Mouse (Mus musculus) liver, adult (tissue): ENCODE data around the gene Tmem200a.

Source experiments
- GATA4 ChIP-seq: IDR thresholded peaks from 2 replicates; pipeline ENCODE4 v1.6.1; 2014; ENCODE audit warnings: mild to moderate bottlenecking, low read length; ENCODE audit not compliant: insufficient replicate concordance

The Tmem200a gene

DNA sequence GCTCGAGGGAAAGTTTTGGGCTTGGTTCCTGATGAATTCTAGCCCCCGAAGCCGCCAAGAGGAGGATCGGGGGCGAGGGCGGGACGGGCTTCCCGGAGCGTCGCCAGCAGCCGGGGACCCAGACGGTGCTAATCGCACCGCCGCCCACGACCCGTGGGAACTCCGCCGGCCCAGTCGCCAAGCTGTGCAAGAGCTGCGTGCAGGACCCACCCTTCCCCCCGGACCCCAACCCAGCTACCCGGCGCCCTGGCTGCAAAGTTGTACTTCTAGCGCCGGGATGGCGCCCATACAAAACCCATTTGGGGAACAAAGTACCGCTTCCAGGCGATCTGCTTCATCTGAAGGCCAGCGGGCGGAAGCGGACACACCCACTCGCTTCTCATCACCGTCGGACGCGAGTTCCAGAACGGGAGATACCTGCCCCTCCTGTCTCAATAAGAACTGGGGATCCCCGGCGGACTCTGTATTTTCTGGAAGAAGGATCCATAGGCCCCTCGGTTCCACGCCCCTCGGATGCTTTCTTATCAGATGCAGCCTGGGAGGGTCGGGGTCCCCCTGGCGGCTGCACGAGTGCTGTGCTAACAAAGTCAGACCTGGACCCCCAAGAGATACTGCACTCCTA is at the start of gene Tmem200a:
Gene Tmem200a, minus strand, starts transcription at position 532 of the 622 bp plus-strand sequence.
- no peak for TF ChIP-seq GATA4

GRCm38 (mm10) chr10:26119822-26120183 is 41.0 kb upstream of the Tmem200a start:
- no peak for TF ChIP-seq GATA4

DNA sequence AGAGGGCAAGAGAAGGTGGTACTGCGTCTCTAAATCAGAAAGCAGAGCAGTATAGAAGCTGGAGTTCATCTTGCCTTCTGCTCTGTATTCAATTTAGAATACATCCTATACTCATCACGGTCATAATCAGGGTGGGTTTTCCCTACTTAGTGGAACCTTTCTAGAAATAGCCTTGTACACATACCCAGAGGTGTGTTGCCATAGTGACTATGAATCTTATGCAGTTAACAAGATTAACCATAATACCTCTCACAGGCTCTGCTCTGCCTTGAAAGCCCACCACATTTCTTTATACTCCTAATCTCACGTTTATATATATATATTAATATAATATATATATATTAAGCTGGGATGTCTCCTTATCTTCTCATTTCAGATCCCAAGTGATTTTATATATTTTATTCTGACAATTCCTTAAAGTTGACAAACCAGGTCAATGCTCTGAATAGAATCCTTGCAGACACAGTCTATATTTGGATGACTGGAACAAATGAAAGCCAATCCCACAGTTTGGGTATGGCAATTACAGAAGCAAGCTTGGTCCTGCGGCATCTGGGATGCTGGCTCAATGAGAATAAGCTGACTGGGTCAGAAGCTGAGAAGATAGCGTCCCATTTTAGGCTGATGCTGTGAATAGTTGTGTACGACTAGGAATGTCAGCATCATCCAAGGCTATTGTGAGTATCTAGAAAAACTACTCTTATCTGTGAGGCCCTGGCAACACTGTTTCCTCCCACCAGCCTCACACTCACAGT is 40.4 kb upstream of the Tmem200a start:
- TF ChIP-seq GATA4: no peak

GRCm38 (mm10) chr10:26114409-26114808 is 35.6 kb upstream of the Tmem200a start:
- no peak for TF ChIP-seq GATA4

DNA sequence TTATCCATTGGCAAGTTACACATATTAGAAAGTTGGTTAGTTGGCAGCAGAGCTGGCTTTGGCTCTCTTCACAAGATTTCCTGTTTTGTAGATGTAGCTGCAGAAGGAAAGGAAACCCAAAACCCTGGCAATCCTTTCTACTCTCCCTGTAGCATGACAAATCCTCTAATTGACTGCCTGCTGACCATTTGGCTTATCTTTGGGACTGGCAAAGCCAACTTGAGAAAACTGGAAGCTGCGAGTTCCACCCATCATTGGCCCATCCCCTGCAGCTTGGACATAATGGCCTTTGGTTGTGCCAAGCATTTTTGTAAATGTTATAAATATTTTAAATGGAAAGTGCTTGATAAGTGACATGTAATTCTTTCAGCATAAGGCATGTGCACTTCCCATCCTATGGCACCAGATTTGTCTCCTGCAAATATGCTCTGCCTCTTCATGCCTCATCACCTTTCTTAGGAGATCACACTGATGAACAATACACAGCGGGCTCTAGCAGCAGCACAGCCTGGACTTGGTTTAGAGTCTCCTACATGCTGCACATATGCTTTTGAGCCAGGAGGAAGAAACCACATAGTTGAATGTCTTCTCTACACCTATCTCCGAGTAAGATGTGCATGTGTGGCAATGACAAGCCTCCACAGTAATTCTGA is 24.6 kb upstream of the Tmem200a start:
- no peak for TF ChIP-seq GATA4

DNA sequence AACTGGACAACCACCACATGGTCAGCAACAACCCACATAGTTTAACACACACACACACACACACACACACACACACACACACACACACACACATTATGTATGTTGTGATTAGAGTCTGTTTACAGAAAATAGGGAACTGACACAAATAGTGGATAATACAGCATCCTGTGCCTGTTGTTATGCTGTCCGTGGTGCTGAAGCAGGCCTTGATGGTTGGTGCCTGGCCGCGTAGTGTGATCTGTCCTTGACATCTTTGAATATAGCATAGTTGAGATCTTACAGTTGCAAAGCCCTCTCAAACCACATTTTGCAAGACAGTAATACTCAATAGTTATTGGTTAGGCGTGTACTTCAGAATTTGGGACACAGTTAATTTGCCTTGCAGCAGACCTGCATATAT is 3.2 kb upstream of the Tmem200a start:
- TF ChIP-seq GATA4: no peak

DNA sequence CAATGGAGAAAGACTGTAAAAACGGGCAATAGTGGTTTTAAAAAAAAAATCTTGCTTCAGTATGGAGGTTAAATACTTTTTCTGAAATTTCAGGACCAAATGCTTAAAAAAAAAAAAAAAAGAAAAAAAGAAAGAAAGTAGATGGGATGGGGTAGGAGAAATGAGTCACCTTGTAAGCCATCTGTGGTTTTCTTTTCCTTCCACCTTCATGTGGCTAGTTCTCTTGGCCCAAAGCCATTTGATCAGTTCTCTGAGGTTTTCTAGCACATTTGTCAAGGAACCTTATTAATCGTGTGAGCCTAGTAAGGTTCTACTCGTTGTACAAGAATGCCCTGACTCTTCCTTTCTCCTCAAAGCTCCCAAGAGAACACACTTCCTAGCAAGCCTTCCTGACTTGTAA is 826 bp upstream of the Tmem200a start:
- no peak for TF ChIP-seq GATA4

DNA sequence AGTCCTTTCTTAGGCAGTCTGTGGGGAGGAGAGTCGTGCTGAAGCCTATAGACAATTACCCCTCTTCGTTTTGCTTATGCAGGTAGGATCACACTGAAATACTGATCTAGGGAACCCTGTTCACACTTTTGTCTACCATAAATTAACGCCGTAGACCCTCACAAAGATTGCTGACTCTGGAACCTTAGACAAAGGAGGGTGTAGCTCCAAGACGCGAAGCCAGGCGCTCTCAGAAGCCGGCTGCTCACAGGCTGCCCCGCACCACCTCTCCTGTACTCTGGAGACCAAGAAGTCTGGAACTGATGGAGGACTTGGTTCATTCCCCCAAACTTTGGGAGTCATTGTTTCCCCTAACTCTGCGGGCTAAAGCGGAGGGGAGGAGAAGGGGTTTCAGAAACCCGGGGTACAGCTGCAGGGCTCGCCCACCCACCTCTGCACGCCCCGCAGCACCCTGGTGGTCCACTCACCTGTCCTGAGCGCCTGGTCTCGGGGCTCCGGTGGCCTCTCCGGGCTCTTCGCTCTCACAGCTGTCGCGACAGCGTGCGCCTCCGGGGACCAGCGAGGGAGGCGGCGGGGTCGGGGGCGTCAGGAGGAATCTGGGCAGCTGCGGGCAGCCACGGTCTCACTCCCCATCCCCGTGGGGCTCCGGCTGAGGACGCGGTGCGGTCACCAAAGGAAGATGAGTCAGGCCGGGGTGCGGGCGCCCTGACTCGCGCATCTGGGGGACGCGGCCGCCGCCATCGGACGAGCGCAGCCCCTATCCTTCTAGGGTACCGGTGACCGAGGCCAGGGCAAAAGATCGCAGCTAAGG is 976 bp downstream of the Tmem200a start, which contains the start of gene Gm9767:
Gene Gm9767, plus strand, starts transcription at position 585 of the 811 bp plus-strand sequence.
- TF ChIP-seq GATA4: no peak

DNA sequence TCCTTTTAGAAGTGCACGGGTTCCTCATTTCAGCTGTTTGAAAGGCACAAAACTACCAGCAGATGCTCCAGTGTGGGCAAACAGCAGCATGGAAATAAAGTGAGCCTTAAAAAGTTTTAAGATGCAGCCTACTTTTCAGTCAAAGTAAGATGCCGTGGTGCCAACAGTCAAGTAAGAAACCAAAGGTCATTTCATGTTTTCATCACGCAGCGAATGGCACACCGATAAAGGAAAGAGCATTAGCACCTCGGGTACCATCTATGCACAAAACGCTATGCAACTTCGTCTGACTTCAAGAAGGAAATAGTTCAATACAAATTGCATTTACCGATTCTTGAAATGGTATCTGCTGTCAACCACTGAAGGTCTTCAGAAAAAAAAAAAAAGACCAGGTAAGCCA is 1.9 kb downstream of the Tmem200a start:
- no peak for TF ChIP-seq GATA4

GRCm38 (mm10) chr10:26071986-26072385 is 6.9 kb downstream of the Tmem200a start:
- no peak for TF ChIP-seq GATA4

- TF ChIP-seq GATA4: no peak
Measured at GRCm38 (mm10) chr10:26063071-26063470, 15.8 kb downstream of the Tmem200a start.

DNA sequence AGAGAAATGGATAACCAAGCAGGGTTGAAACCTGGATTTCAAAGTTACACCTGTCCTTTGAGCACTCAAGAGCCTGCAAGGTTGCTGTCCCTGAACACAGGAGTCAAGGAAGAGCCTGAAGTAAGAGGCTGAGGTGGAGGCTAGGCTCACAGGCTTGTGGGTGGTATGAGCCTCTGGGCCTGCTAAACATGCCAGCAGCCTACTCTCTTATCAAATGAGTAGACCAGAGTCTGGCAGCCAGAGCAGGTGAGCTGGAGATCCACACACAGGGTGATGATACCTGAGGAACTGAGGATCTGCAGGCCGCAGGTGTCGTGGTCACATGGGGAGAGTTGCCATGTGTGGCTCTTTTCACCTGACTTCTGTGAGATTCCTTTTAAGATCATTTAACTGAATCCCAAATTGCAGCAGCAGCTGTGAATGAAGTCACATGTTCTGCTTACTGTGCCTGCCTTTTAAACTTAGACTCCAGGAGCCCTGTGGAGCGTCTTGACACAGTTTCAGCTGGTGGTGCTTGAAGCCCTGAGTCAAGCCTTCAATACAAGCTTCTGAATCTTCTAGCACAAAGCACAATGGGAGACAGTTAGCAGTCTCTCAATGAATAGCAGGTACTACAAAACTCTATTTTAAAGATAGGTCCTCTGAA is 19.1 kb downstream of the Tmem200a start:
- no peak for TF ChIP-seq GATA4

DNA sequence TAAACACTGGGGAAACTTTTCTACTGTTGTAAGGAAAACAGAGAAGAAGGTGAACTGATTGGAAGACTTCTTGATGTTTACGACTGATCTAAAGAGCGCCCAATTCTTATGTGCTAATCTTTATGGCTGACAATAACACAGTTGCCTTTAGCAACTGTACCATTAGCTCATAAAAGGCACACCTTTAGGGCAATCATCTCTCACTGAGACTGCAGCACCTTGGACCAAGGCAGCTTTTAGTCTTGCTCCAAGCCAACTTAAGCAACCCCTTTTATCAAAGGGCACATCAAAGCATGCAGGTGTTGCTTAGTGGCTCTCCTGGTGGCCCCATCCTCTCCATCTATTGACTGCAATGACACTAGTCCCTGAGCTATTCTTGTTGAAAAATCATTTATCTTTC is 27.7 kb downstream of the Tmem200a start:
- no peak for TF ChIP-seq GATA4

DNA sequence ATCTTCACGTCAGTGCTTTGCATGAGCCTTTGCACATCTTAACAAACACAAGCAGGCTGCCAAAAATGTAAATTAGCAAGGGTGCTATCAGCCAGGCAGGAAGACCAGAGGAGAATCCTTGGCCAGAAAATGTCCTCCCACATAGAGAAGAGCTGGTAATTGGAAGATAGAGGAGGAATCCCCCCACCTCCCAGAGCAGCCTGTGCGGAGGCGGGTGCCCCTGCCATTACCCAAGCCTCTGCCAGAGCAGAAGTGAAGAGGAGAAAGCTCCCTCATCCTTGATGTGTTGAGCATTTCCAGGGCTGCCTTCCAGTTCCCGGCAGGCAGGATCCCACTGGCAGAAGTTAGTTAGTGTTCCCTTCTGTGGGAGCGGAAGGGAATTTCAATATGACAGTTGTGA is 43.9 kb downstream of the Tmem200a start:
- TF ChIP-seq GATA4: no peak

DNA sequence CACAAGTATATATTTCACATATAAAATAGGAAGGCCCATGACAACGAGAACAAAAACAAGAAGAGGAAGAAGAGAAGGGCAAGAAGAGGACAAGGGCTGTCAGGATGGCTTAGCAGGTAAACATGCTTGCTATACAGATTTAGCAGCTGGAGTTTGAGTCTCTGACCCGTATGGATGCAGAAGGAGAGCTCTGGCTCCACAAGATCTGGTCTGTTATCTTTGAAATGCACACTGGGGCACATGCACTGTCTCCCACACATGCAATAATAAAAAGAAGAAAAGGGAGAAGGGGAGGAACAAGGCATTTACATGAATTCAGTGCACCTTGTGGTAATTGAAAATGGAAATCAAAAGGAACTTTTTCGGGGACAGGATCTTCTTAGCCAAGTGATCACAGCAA is 60.1 kb downstream of the Tmem200a start:
- no peak for TF ChIP-seq GATA4
